Mouse (Mus musculus) thymus, postnatal 10 days (tissue): ENCODE data around the gene Gatad2a.

Source experiments
- DNase-seq, 2 experiments: peaks; one replicate each; pipeline ENCODE4 v3.0.0; 2021; ENCODE audit warnings: low spot score in 2 of 2

Gatad2a gene

GRCm38 (mm10) chr8:69900895-69901451 lies 95.2 kb downstream of the Gatad2a start:
- peak in 1 of 2 experiments; percentile 27 for DNase-seq

GRCm38 (mm10) chr8:69899876-69900275 lies 96.3 kb downstream of the Gatad2a start:
- DNase-seq: no peak

GRCm38 (mm10) chr8:69897857-69898256 lies 98.3 kb downstream of the Gatad2a start:
- DNase-seq: no peak

GRCm38 (mm10) chr8:69895772-69896451 lies 100.3 kb downstream of the Gatad2a start:
- DNase-seq: no peak

- no peak for DNase-seq
Measured at GRCm38 (mm10) chr8:69894836-69895332, 101.3 kb downstream of the Gatad2a start.

- peak; percentile 16 to 51 for DNase-seq
Measured at GRCm38 (mm10) chr8:69893863-69894262, 102.3 kb downstream of the Gatad2a start.

GRCm38 (mm10) chr8:69890813-69891241 lies 105.4 kb downstream of the Gatad2a start:
- peak in 1 of 2 experiments; percentile 53 for DNase-seq

GRCm38 (mm10) chr8:69888902-69889301 lies 107.3 kb downstream of the Gatad2a start:
- no peak for DNase-seq

- DNase-seq: no peak
Measured at GRCm38 (mm10) chr8:69888244-69888866, 107.8 kb downstream of the Gatad2a start.

GRCm38 (mm10) chr8:69887289-69888243 lies 108.6 kb downstream of the Gatad2a start, which contains the start of gene Cilp2:
Gene Cilp2 (minus strand): TSS chr8:69887687.
- no peak for DNase-seq

GRCm38 (mm10) chr8:69884141-69884540 lies 112.0 kb downstream of the Gatad2a start:
- no peak for DNase-seq

GRCm38 (mm10) chr8:69882833-69883600 lies 113.2 kb downstream of the Gatad2a start:
- no peak for DNase-seq

GRCm38 (mm10) chr8:69882021-69882756 lies 114.0 kb downstream of the Gatad2a start:
- DNase-seq: peak in 1 of 2 experiments; percentile 31

- no peak for DNase-seq
Measured at GRCm38 (mm10) chr8:69881261-69881865, 114.8 kb downstream of the Gatad2a start.

- no peak for DNase-seq
Measured at GRCm38 (mm10) chr8:69880841-69881240, 115.3 kb downstream of the Gatad2a start.

GRCm38 (mm10) chr8:69879678-69880077 lies 116.5 kb downstream of the Gatad2a start:
- DNase-seq: no peak

GRCm38 (mm10) chr8:69877992-69878391 lies 118.2 kb downstream of the Gatad2a start:
- no peak for DNase-seq

GRCm38 (mm10) chr8:69877396-69877795 lies 118.8 kb downstream of the Gatad2a start:
- DNase-seq: no peak

GRCm38 (mm10) chr8:69876967-69877366 lies 119.2 kb downstream of the Gatad2a start:
- DNase-seq: no peak

GRCm38 (mm10) chr8:69876097-69876496 lies 120.1 kb downstream of the Gatad2a start:
- no peak for DNase-seq
